10 mouse cellular contexts compared by ENCODE assay signal in the genomic region with DNA sequence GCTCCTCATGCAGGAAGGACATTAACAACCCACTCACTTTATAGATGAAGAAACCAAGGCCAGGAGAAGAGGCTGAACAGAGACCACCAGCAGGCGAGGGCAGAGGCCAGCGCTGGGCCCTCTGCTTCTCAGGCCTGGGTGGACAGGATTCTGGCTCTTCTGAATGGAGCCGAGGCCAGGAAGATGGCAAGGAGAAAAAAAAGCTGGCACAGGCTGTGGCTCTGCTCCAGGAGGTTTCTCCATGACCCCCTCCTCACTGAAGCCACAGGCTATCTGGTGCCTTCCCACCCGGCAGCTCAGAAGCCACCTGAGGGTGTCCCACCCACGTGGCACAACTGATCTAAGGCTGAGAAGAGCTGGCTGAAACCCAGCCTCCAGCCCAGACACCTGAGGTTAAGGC.
"Had no signal": no experiment of that assay in that cellular context is flagged by ENCODE, and none has a peak within 500 bp of the region (broad histone marks: within the 10 kb centered on the region; RNA-seq: fewer than 3 reads in every experiment).

No protein-coding gene starts in this region.

- H3K36me3 ChIP-seq: liver, embryonic 12.5 days; midbrain, embryonic 12.5 days had no signal

- H3K4me2 ChIP-seq: liver, embryonic 12.5 days; lung, embryonic 14.5 days; midbrain, embryonic 12.5 days had no signal

- ATAC-seq: liver, embryonic 12.5 days had no signal

- H3K9me3 ChIP-seq: liver, embryonic 12.5 days; midbrain, embryonic 12.5 days had no signal

- H3K9ac ChIP-seq: liver, embryonic 12.5 days; lung, embryonic 14.5 days; midbrain, embryonic 12.5 days had no signal

- H3K4me3 ChIP-seq: liver, embryonic 12.5 days; midbrain, embryonic 12.5 days had no signal

- H3K27ac ChIP-seq: liver, embryonic 12.5 days; stomach, postnatal 0 days had no signal

- DNase-seq: kidney, adult 18-20 months; kidney, postnatal 10 days; kidney, postnatal 4 days; lung, embryonic 14.5 days; lung, postnatal 10 days; lung, postnatal 4 days; thymus, postnatal 14 days had no signal
